Mouse (Mus musculus) embryonic facial prominence, embryonic 10.5 days (tissue): ENCODE measurements at regions not wholly inside any gene's neighbourhood (a gene's known extent, or its start where the extent isn't known, plus 50 kb on each side); places are given as distances from the start of the nearest gene placed in this dataset. TPM values are rescaled to one million over a fixed set of nuclear protein-coding genes. Genes with fewer than 3 reads are reported as not detected.

Experiments used
- DNase-seq: peaks from one replicate; pipeline ENCODE4 v3.0.0-alpha.2; 2017; ENCODE audit warnings: low spot score
- H3K27ac ChIP-seq: fragments of 300-500 bp; sonication (generic); replicated peaks from 2 replicates; pipeline ENCODE4 v1.5.1; 2016; ENCODE audit warnings: mild to moderate bottlenecking
- H3K27me3 ChIP-seq: fragments of 300-500 bp; sonication (generic); replicated peaks from 2 replicates; pipeline ENCODE4 v1.6.1; 2016; ENCODE audit warnings: low read depth, mild to moderate bottlenecking; ENCODE audit not compliant: poor library complexity, severe bottlenecking
- H3K36me3 ChIP-seq: fragments of 300-500 bp; sonication (generic); replicated peaks from 2 replicates; pipeline ENCODE4 v1.6.1; 2016; ENCODE audit warnings: mild to moderate bottlenecking, moderate library complexity
- H3K4me1 ChIP-seq: fragments of 300-500 bp; sonication (generic); 2 replicates; pipeline ENCODE4 v1.6.1; 2016
- H3K4me3 ChIP-seq: fragments of 300-500 bp; sonication (generic); 2 replicates; pipeline ENCODE4 v1.5.1; 2016; ENCODE audit warnings: mild to moderate bottlenecking, moderate library complexity
- H3K9me3 ChIP-seq: fragments of 300-500 bp; sonication (generic); 2 replicates; pipeline ENCODE4 v1.6.1; 2016; ENCODE audit warnings: mild to moderate bottlenecking
- WGBS: fragments of 180-500 bp; shearing (Covaris S2); methylation state at CpG from one replicate; pipeline ENCODE4 v1.1.7; 2016; 5-methylcytosine and 5-hydroxymethylcytosine counted together
- microRNA-seq: library from miRNA; unstranded; fragments of <30 nt; microRNA quantifications from one replicate; pipeline ENCODE4, GENCODE M21; 2017

DNA sequence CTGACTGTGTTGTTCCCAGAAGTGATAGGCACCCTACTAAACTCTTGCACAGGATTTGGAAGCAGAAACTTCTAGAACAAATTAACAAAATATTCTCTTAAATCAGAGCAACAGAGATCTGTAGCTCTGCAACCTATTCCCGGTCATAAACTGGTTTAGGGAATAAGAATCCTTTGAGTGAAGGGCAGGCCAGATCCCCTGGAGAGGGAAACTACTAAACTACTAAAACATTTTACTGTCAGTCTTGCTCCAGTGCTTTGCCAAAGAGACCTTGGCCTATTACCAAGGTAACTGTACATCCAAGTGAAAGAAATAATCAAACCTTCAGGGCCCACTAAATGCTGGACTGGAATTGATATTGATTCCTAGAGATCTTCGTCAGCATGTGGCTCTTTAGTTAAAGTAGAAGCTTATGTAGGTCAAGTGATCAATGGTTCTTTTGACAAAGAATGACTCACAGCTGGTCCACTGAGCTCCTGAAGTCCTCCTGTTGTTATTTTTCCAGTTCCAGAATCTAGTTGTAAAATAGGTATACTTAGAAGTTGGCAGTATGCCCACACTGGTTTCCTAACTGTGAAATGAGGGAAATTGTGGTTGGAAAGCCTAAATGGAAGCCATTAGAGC lies 91.6 kb upstream of the Slc24a2 start:
- H3K27me3 ChIP-seq: no peaks in the 10 kb centered on the region
- no peaks in the 10 kb centered on the region for H3K9me3 ChIP-seq
- no peak for DNase-seq
- no peaks in the 10 kb centered on the region for H3K4me1 ChIP-seq
- WGBS: 76% methylated on average over 2 of the region's 2 CpGs
- H3K27ac ChIP-seq: no peak overlapping the region
- no peaks in the 10 kb centered on the region for H3K36me3 ChIP-seq
- no peak overlapping the region for H3K4me3 ChIP-seq

DNA sequence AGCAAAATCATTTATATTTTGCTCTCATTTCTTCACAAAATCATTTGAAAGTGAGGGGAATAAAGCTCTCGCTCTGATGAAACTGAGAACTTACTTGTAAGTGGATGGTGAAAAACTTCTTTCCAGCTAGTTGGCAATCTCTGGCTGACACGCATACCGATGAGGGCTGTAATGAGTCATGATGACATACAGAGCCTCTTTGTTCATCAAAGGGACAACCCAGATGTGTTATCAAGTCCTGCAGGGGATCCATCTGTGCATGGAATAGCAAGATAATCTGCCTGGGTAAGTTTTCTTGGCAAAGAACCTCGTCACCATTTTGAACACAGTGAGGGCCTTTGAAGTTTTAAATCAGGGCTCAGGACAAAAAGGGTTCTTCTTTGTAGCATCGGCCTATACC lies 67.9 kb upstream of the Slc24a2 start:
- no peaks in the 10 kb centered on the region for H3K9me3 ChIP-seq
- 76% methylated on average over 5 of the region's 5 CpGs for WGBS
- no peak for DNase-seq
- H3K4me1 ChIP-seq: no peaks in the 10 kb centered on the region
- no peaks in the 10 kb centered on the region for H3K27me3 ChIP-seq
- no peaks in the 10 kb centered on the region for H3K36me3 ChIP-seq
- no peak overlapping the region for H3K4me3 ChIP-seq
- no peak overlapping the region for H3K27ac ChIP-seq

DNA sequence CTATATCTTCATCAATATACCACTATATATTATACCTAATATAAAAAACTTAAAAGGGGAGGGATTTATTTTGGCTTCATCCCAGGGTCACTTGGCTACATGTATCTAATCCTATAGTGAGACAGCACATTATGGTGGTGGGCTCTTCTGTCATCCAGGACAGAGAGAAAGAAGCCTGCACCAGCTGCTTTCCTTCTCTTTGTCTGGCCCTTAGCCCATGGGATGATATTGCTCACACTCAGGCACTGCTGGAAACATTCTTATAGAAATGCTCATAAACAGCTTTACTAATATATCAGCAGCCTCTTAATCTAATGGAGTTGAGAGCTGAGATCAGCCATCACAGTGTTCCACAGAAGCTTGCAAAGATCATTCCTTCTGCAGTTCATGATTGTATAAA lies 64.3 kb upstream of the Slc24a2 start:
- Histone ChIP-seq H3K9me3 (no peaks in the 10 kb centered on the region), H3K27me3 (no peaks in the 10 kb centered on the region), H3K4me1 (no peaks in the 10 kb centered on the region), H3K4me3 (no peak overlapping the region), H3K27ac (no peak overlapping the region), H3K36me3 (no peaks in the 10 kb centered on the region)
- DNase-seq: no peak

Small RNA genes in the stretch of these regions (microRNA-seq; reads per million reads assigned to microRNA genes)
- gene Gm23154: not detected
